Mouse (Mus musculus) gastrocnemius, postnatal 14 days (tissue): ENCODE results near the gene Zfp764. TPM values are rescaled to one million over a fixed set of nuclear protein-coding genes. Genes with fewer than 3 reads are reported as not detected.
"Not testable (repeated sequence)": the region's sequence is repeated elsewhere in the genome, so short reads cannot be mapped to it uniquely, and the experiment has no call there.

Source experiments
- DNase-seq: peaks from one replicate; pipeline ENCODE4 v3.0.0; 2021; ENCODE audit warnings: mixed read lengths
- intact Hi-C: fragments of 180-260 bp; cut with DNase I; formaldehyde crosslinking; loops from one replicate; pipeline ENCODE4 v1.15.1; 2025; ENCODE audit warnings: low total_unique reads
- total RNA-seq, 2 experiments: library from RNA; stranded (reverse); gene quantifications; 2 replicates each; pipeline ENCODE4 v1.2.3; 2021

The Zfp764 gene
- total RNA-seq, 2 experiments from 2014 or later: 2.1 to 3.1 TPM

DNA sequence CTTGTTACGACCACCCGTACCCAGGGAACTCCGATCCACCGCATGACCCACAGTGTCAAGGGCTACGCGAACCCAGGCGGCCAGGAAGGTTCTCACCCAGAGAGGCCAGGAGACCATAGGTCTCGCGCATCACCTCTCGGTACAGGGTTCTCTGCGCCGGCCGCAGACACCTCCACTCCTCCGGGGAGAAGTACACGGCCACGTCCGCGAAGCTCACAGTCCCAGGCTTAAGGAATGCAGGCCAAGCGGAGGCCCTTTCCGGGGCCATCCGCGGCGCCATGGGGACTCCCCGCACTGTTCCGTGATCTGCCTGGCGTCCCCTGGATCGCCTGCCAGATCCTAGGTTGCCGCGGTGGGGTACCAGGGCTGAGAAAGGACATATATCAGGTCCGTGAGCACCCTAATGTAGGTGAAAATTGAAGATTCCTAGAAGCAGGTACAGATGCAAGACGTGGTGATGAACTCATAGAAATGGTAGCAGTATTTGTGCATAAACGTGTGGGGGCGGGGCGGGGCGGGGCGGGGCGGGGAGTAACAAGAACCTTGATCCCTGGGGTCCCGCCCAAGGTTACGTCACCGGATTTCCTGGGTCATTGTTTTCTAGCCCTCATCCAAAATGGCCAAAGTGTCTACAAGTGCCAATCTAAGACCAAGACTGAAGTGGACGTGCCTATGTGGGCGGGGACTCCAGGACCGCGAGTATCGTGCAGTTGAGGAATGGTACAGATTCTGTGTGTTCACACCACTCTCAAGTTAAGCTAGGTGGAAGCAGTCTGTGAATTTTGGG, 13.3 kb downstream of the Zfp764 start, which contains the start of gene E430018J23Rik:
TSS of gene E430018J23Rik (minus strand) at position 473 of the 787 bp plus-strand sequence.
- intact Hi-C loops: no loop called here
- DNase-seq: peak; percentile 96

DNA sequence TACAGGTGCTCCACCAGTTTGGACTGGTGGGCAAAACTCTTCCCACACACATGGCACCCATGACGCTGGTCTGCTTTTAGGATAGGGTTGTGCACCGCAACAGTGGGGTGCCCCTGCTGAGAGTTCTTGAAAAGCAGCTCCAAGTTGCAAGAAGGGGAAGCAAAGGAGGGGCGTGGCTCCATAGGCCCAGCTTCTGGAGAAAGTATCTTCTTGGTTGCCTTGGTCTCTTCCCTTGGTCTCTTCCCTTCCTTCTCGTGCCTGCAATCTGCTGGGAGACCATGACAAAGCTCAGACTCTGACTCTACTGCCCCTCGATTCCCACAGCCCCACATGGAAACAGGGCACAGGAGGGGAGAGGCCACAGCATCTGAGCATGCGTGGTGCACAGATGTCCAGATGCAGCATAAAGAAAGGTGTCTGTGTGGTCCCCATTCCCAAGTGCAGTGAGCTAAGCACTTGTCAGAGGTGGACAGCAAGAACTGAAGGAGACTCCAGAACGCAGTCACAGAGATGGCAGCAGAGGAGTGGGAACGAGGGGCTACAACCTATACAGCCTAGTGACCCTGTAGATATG, 14.3 kb downstream of the Zfp764 start:
- intact Hi-C loops: no loop called here
- no peak for DNase-seq

DNA sequence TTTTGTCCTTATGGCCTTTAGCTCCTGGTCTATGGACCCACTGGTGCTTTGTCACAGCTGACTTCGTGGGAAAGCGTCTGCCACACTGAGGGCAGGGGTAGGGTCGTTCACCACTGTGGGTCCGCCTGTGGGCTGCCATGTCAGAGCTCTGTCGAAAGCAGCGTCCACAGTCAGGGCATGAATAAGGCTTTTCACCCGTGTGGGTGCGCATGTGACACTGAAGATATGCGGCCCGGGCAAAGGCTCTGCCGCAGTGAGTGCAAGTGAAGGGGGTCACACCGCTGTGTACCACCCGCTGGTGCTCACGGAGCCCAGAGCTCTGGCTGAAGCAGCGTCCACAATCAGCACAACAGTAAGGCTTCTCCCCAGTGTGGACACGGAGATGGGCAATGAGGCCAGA, 15.1 kb downstream of the Zfp764 start:
- DNase-seq: no peak
- intact Hi-C loops: no loop called here

DNA sequence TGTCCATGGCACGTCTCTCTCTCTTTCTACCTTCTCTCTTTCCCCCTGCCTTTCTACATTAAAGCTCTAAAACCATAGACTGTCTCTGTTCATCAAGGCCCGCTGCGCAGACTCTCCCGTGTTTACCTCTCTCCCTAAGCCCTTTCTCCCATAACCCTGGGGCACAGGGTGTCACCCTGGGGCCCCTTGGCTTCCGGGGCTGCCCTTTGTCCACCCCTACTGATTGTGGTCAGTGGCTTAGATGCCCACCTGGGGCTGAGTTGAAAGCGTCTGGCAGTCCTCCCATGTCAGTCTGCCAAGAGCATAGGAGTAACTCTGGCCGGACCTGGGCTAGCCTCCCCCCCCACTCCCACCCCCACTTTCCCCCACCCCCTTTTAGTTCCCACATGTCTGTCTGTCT, 16.3 kb downstream of the Zfp764 start:
- intact Hi-C loops: no loop called here

DNA sequence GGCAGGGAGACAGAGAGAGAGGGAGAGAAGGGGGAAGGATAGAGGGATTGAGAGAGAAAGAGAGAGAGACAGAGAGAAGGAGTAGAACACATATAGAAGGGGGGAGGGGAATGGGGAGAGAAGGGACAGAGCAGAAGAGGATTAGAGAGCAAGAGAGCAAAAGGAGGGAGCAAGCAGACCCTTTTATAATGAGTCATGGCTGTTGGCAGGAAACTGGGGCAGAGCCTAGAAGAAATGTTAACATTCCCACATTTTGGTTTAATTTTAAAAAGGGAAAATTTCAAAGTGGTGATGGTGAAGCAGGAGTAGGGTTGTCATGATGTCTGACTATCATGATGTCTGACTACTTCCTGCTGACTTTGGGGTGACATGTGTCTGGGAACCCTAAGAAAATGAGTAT, 18.4 kb downstream of the Zfp764 start:
- intact Hi-C loops: not testable (repeated sequence)

More for the DNA sequence above, 16.3 kb downstream of the Zfp764 start:
- DNase-seq: no peak

DNA sequence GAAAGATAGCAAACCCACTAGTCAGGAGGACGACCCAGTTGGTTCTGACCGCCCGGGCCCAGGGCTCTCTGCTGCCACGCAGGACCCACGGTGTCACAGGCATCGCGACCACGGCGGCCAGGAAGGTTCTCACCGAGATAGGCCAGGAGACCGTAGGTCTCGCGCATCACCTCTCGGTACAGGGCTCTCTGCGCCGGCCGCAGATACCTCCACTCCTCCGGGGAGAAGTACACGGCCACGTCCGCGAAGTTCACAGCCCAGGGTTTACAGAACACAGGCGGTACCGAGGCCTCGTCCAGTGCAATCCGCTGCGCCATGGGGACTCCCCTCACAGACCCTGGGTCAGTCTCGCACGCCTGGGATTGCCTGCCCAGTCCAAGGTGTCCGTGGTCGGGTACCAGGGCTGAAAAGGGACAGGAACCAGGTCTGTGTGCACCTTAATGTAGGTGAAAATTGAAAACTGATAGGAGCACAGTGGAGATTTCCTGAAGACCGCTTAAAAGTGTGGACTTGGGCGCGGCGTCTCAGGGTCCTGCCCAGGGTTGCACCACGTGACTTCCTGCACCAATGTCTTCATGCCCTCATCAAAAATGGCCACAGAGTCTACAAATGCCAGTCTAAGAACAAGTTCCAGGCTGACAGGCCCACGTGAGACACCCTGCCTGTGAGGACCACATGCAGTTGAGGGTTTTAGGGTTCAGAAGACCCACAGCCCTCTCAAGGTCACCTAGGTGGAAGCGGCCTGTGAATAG, 19.8 kb downstream of the Zfp764 start, which contains the start of gene 9130019O22Rik:
TSS of gene 9130019O22Rik (minus strand) at position 526 of the 752 bp plus-strand sequence.
- intact Hi-C loops: no loop called here
- peak; percentile 88 for DNase-seq

More for the DNA sequence above, 18.4 kb downstream of the Zfp764 start:
- DNase-seq: not testable (repeated sequence)

DNA sequence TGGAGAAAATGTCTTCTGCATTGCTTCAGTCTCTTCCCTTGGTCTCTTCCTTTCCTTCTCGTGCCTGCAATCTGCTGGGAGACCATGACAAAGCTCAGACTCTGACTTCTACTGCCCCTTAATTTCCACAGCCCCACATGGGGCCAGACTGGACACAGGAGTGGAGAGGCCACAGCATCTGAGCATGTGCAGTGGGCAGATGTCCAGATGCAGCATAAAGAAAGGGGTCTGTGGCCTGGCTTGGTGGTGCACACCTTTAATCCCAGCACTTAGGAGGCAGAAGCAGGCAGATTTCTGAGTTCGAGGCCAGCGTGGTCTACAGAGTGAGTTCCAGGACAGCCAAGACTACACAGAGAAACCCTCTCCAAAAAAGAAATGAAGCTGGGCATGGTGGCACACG, 21.1 kb downstream of the Zfp764 start:
- intact Hi-C loops, DNase-seq: not testable (repeated sequence)

DNA sequence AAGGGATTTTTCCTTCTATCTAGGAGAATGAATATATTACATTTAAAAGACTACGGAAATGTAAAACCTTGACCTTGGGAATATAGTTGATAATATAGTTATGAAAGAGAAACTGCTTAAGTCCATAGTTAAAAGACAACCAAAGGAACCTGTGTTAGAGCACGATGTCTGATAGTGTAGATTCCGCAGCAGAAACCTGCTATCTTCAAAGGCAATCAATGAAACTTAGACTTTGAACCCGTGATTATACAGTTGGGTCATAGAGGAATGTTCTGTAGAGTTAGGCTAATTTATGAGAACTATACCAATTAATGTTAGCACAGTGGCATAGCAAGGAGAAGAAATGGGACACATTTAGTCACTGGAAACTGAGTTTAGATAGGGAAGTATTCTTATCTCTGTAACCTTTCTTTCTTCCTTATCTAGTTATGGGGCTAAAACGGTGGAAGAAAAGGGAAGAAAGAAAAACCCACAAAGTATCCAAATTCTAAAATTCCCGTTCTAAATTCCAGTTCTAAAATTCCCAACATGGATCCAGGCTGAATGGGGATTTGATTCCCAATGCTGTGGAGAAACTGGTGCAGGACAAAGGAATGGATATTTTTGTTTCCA, 28.2 kb downstream of the Zfp764 start:
- intact Hi-C loops: no loop called here
- DNase-seq: no peak

DNA sequence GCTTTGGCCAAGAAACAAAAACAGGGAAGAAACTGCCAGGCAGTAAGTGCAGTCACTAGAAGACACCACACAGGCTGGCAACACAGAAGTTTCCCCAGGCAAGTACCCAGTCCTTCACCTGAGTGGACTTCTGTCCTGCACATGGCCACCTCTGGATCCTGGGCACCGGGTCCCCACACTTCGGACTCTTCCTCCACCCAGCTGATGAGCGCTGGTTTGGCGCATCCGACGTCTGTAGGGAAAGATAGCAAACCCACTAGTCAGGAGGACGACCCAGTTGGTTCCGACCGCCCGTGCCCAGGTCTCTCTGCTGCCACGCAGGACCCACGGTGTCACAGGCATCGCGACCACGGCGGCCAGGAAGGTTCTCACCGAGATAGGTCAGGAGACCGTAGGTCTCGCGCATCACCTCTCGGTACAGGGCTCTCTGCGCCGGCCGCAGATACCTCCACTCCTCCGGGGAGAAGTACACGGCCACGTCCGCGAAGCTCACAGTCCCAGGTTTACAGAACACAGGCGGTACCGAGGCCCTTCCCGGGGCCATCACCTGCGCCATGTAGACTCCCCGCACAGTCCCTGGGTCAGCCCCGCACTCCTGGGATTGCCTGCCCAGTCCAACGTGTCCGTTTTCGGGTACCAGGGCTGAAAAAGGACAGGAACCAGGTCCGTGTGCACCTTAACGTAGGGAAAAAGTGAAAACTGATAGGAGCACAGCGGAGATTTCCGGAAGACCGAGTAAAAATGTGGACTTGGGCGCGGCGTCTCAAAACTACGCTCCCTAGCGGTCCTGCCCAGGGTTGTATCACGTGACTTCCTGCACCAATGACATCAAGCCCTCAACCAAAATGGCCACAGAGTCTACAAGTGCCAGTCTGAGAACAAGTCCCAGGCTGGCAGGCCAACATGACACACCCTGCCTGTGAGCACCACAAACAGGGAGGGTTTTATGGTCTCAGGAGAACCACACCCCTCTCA, 31.1 kb downstream of the Zfp764 start, which contains the start of gene Zfp747:
TSS of gene Zfp747 (minus strand) at position 780 of the 975 bp plus-strand sequence.
- intact Hi-C loops: not testable (repeated sequence)
- peak; percentile 91 for DNase-seq

DNA sequence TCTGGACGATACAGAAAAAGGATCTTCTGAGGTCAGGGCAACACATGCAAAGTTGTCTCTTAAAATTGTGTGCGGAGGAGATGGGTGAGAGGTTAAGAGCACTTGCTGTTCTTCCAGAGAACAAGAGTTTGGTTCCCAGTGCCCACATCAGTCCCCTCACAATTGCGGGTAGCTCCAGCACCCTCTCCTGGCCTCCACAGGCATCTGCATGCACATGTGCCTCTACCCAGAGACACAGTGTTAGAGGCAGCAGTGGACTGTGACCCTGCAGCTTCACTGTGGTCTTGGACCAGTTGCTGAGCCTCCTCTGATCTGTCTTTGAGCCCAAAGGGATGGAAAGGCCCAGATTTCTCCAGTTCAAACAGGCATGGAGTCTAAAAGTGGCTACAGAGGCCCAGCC, 34.8 kb downstream of the Zfp764 start:
- intact Hi-C loops, DNase-seq: not testable (repeated sequence)

DNA sequence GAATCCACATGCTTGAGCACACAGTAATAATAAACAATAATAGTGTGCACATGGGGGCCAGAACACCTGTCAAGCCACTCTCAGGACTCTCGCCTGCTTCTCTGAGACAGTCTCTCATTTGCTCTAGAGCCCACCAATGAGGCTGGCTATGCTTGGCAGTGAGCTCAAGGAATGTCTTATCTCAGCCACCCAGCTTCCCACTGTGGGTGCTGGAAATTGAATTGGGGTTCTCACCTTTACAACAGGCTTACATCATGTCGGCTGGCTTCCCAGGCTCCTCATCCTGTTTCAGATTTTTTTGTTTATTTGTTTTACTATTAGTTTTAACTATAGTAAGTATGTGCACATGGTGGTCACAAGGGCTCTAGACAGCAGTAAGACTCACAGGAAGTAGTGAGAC, 35.4 kb downstream of the Zfp764 start:
- intact Hi-C loops: no loop called here
- no peak for DNase-seq

DNA sequence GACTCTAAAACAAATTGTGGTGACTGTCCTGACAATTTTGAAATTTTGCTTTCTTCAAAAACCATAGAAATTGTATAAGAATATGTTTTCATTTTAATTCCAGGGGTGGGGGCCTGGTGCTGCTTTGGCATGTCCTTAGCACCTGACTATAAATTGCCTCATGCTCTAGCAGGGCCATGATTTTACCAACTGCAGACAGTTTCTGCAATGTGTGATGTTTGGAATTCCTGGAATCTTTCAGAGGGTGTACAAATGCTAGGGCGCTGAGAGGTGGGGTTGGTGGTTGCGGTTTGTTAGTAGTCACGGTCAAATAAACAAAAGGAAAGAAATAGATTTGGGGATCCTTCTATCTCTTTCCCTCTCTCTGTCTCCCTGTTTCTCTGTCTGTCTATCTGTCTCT, 40.4 kb downstream of the Zfp764 start:
- no peak for DNase-seq
- intact Hi-C loops: no loop called here

DNA sequence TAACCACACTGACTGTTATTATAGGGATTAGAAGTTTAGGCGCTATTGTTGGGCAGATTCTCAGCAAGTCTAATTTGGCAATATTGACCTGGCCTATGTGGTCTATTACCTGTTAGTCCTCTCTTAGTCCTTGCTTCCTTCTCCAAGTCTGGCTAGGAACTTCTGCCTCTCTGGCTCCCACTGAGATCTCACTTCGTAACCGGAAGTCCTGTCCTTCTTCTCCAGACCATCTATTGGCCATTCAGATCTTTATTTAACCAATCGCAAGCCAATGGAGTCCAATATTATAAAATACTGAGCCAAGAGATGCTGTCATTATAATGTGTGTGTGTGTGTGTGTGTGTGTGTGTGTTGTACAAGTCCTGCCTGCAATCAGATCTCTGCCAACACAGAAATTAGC, 42.5 kb downstream of the Zfp764 start:
- intact Hi-C loops: loop anchor here (5.0 kb wide), 2 partner anchors 33 to 133 kb away; no protein-coding TSS in a partner anchor
- DNase-seq: no peak

DNA sequence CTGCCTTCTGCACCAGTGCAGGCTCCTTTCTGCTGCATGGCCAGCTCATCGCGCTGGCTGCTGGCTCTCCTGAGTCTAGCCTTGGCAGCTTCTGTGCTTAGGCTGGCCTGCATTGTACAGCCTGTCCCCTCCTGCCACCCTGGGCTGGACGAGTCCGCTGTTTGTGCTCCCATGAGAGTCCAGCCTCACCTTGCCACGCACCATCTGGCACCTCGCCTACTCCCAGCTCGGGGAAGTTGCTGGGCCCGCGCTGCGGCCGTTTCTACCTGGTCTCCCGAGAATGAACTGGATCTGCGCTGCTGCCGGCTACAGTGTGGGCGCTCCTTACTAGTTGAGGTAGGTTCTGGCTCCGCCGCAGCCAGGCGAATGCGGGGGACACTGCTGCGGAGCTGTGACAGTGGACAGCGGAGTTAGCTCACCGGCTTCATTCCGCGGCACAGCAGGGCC, 43.1 kb downstream of the Zfp764 start:
- intact Hi-C loops: loop anchor here (5.0 kb wide), 2 partner anchors 34 to 134 kb away; no protein-coding TSS in a partner anchor

DNA sequence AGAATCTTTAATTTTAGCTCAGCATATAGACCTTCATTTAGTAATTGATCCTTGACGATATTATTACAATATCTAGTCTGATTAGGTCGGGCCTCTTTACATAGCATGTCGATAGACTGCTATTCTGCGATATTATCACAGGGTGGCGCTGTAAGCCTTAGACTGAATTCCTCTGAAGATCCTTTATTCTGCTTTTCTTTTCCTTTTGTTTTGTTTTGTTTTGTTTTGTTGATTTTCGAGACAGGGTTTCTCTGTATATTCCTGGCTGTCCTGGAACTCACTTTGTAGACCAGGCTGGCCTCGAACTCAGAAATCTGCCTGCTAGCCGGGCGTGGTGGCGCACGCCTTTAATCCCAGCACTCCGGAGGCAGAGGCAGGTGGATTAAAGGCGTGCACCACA, 44.2 kb downstream of the Zfp764 start:
- intact Hi-C loops: loop anchor here (5.0 kb wide), 2 partner anchors 35 to 135 kb away; no protein-coding TSS in a partner anchor
- not testable (repeated sequence) for DNase-seq

More for the DNA sequence above, 43.1 kb downstream of the Zfp764 start:
- no peak for DNase-seq

DNA sequence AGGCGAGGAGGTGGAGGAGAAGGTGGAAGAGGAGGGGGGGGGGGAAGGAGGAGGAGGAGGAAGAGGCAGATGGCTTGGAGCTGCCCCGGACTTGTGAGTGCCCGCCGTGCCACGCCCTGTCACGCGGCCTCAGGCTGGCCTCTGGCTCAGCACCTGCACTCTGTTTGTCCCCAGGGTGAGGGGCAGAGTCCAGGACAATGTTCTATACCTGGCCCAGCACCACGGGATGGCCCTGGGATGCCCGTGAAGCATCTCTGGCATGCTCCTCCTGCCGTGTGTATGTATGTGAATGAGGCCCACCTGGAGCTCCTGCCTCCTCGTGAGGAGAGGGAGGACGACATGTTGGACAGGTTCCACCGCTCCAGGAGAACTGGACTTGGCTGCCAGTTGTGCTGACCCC, 45.2 kb downstream of the Zfp764 start:
- no peak for DNase-seq
- intact Hi-C loops: loop anchor here (5.0 kb wide), 2 partner anchors 36 to 136 kb away; no protein-coding TSS in a partner anchor

DNA sequence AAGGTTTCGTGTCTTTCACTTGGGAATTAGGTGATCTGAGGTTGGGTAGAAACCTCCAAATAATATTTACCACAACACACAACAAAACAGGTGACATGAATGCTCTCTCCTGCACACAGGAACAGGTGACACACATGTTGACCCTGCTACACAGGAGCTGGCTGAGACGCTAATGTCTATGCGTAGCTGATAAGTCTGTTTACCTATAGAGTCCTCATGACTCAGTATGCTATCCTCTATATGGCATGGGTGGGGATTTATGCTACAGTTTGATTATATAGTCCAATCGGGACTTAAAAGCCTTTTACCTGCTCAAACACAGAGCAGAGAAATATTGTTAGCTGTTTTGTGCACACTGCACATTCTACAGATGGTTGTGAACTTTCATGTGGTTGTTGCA, 46.4 kb downstream of the Zfp764 start:
- intact Hi-C loops: loop anchor here (5.0 kb wide), 2 partner anchors 37 to 137 kb away; no protein-coding TSS in a partner anchor
- DNase-seq: no peak

DNA sequence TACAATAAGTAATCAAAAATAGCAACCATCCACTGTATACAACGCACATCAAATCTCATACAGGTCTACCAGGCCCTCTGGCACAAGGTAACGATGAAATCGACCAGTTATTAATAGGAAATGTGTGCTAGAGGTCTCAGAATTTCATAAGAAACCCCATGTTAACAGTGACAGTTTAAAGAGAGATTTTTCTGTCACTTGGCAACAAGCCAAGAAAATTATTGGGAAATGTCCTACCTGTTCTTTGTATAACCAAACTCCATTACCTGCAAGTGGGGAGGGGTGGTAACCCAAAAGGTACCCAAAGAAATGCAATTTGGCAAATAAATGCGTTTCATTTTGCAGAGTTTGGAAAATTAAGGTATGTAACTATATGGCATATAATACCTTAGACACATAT, 48.1 kb downstream of the Zfp764 start:
- DNase-seq: no peak
- intact Hi-C loops: no loop called here
